Mouse (Mus musculus) B cell, adult 2 months (primary cell): Measurements from ENCODE around the gene Thumpd3.

ENCODE experiments used
- DNase-seq, 2 experiments: peaks; one replicate each; pipeline ENCODE4 v3.0.0; 2022

The Thumpd3 gene

DNA sequence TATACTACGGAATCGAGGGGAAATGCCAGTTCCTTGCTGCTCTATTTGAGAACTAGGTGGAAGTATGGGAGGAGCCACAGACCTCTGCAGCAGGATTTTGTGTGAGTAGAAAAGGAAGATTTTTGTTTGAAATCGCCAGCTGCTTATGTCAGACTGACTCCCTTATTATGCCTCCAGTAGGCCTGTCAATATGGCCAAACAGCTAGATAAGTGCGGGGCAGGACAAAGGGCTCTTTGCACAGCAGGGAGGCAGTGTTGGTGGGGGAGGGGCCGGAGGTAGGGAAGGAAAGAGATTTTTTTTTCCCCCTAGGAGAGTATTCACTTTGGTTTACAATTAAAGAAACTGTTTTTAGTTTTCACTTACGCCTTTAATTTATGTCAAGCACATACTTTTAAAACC, 36.2 kb downstream of the Thumpd3 start:
- DNase-seq, result no peak

DNA sequence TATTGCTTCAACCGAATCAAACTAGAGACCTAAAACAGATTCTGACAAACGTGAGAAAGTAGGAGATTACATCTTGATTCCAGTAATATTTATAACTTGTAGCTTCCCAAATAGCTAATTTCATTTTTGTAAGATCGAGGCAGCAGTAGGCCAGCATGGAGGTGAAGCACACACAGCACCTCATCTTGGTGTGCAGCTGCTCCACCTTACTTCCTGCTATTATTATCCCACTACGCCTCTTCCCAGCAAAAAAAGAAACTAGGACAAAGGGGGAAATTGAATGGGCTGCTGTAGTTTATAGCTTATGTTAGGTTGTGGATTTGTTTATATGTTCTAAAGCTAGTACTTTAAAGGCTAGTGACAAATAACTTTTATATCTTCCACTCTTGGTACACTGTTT, 38.6 kb downstream of the Thumpd3 start:
- no peak for DNase-seq

- no peak for DNase-seq
These were observed 47.2 kb downstream of the Thumpd3 start for GRCm38 (mm10) chr6:113093206-113093605.

- no peak for DNase-seq
These were observed 49.5 kb downstream of the Thumpd3 start for GRCm38 (mm10) chr6:113095547-113095946.

DNA sequence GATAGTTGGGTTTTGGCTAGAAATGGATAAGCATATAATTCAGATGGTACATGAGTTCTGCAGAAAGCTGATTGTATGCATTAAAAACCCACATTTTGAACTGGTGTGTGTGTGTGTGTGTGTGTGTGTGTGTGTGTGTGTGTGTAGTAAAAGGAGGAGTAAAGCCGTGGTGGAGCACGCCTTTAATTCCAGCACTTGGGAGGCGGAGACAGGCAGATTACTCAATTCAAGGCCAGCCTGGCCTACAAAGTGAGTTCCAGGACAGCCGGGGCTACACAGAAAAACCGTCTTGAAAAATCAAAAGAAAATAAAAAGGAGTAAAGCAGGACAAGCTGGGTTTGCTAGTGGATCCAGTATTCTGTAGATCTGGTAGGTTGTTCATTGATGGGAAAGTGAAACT, 51.6 kb downstream of the Thumpd3 start:
- DNase-seq, result no peak

- DNase-seq, result no peak
These were observed 53.7 kb downstream of the Thumpd3 start for GRCm38 (mm10) chr6:113099640-113100289.

DNA sequence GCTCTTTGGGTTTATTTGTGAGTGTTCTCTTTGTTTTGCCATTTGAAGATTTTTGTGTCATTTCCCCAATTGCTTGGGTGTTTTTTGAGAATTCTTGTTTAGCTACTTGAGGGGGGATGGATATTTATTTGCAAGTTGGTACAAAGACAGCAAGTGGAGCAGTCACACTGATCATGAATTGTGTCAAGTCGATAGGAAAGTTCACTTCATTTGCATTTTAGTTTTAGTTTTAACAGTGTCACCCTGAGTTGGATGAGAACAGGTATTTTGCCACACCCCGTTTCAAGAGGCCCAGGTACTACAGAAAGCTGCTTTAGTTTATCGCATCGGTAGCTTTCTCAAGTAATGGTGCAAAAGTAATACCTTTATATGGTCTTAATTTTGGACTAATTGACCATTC, 56.5 kb downstream of the Thumpd3 start:
- DNase-seq, result no peak

- peak; percentile 79 to 85 for DNase-seq
These were observed 57.7 kb downstream of the Thumpd3 start for GRCm38 (mm10) chr6:113103765-113104164.

GRCm38 (mm10) chr6:113109378-113109777, 63.4 kb downstream of the Thumpd3 start:
- no peak for DNase-seq

- no peak for DNase-seq
These were observed 63.9 kb downstream of the Thumpd3 start for GRCm38 (mm10) chr6:113109956-113110355.
